Mouse (Mus musculus): ENCODE results near the gene Sh2b1. TPM values are rescaled to one million over a fixed set of nuclear protein-coding genes. Genes with fewer than 3 reads are reported as not detected.
A peak's percentile ranks its signal among the peaks of the same experiment; 100 is the strongest.

Sh2b1 gene
- polyA plus RNA-seq, 1 experiment from 2014 or later: 33.7 TPM

- 0% methylated on average over 39 of the region's 40 CpGs for WGBS (ENCODE audit: insufficient replicate concordance)
Measured at GRCm38 (mm10) chr7:126502751-126503150, 27.5 kb upstream of the Sh2b1 start.

GRCm38 (mm10) chr7:126502023-126502741, 27.0 kb upstream of the Sh2b1 start:
- Histone ChIP-seq H3K4me3 (ENCODE audit: low read depth, low read length) (peak overlapping the region; percentile 89), H3K4me1 (ENCODE audit: control insufficient read depth, insufficient read depth, low read length) (peaks cover 6% of the 10 kb centered on the region; the same call in 1 of the 2 replicates), H3K9me3 (replicated peaks; ENCODE audit: control insufficient read depth, low read length) (no peaks in the 10 kb centered on the region), H3K36me3 (ENCODE audit: control insufficient read depth, insufficient read depth, low read length) (peaks cover 30% of the 10 kb centered on the region), H3K9ac (ENCODE audit: low read depth, low read length) (peak overlapping the region; percentile 91), H3K4me2 (peak overlapping the region; percentile 78), H3K27ac (ENCODE audit: low read depth, low read length) (peak overlapping the region; percentile 97), H3K27me3 (ENCODE audit: control insufficient read depth, insufficient read depth, low read length) (no peaks in the 10 kb centered on the region)
- peak; percentile 85 for ATAC-seq (replicated peaks; ENCODE audit: insufficient number of reproducible peaks, low FRiP score, low TSS enrichment)
- under 1% methylated on average over 50 of the region's 57 CpGs for WGBS (ENCODE audit: insufficient replicate concordance)

More at GRCm38 (mm10) chr7:126502751-126503150, 27.5 kb upstream of the Sh2b1 start:
- Histone ChIP-seq H3K4me3 (ENCODE audit: low read depth, low read length) (peak overlapping the region; percentile 89), H3K27ac (ENCODE audit: low read depth, low read length) (peak overlapping the region; percentile 97), H3K9ac (ENCODE audit: low read depth, low read length) (peak overlapping the region; percentile 91), H3K9me3 (replicated peaks; ENCODE audit: control insufficient read depth, low read length) (no peaks in the 10 kb centered on the region), H3K36me3 (ENCODE audit: control insufficient read depth, insufficient read depth, low read length) (peaks cover 24% of the 10 kb centered on the region), H3K4me2 (peak overlapping the region; percentile 78), H3K27me3 (ENCODE audit: control insufficient read depth, insufficient read depth, low read length) (no peaks in the 10 kb centered on the region), H3K4me1 (ENCODE audit: control insufficient read depth, insufficient read depth, low read length) (peaks cover 6% of the 10 kb centered on the region; the same call in 1 of the 2 replicates)
- ATAC-seq (replicated peaks; ENCODE audit: insufficient number of reproducible peaks, low FRiP score, low TSS enrichment): no peak

GRCm38 (mm10) chr7:126501684-126502022, 26.4 kb upstream of the Sh2b1 start:
- Histone ChIP-seq H3K27ac (ENCODE audit: low read depth, low read length) (peak overlapping the region; percentile 97), H3K4me1 (ENCODE audit: control insufficient read depth, insufficient read depth, low read length) (peaks cover 6% of the 10 kb centered on the region; the same call in 1 of the 2 replicates), H3K9me3 (replicated peaks; ENCODE audit: control insufficient read depth, low read length) (no peaks in the 10 kb centered on the region), H3K4me3 (ENCODE audit: low read depth, low read length) (peak overlapping the region; percentile 89), H3K9ac (ENCODE audit: low read depth, low read length) (peak overlapping the region; percentile 91), H3K4me2 (peak overlapping the region; percentile 78), H3K27me3 (ENCODE audit: control insufficient read depth, insufficient read depth, low read length) (no peaks in the 10 kb centered on the region), H3K36me3 (ENCODE audit: control insufficient read depth, insufficient read depth, low read length) (peaks cover 34% of the 10 kb centered on the region)
- no peak for ATAC-seq (replicated peaks; ENCODE audit: insufficient number of reproducible peaks, low FRiP score, low TSS enrichment)
- WGBS (ENCODE audit: insufficient replicate concordance): 4% methylated on average over 9 of the region's 9 CpGs

GRCm38 (mm10) chr7:126499416-126499815, 24.2 kb upstream of the Sh2b1 start:
- Histone ChIP-seq H3K4me1 (ENCODE audit: control insufficient read depth, insufficient read depth, low read length) (peaks cover 6% of the 10 kb centered on the region; the same call in 1 of the 2 replicates), H3K9ac (ENCODE audit: low read depth, low read length) (no peak overlapping the region), H3K27ac (ENCODE audit: low read depth, low read length) (no peak overlapping the region), H3K4me2 (no peak overlapping the region), H3K9me3 (replicated peaks; ENCODE audit: control insufficient read depth, low read length) (no peaks in the 10 kb centered on the region), H3K27me3 (ENCODE audit: control insufficient read depth, insufficient read depth, low read length) (no peaks in the 10 kb centered on the region), H3K4me3 (ENCODE audit: low read depth, low read length) (no peak overlapping the region), H3K36me3 (ENCODE audit: control insufficient read depth, insufficient read depth, low read length) (peaks cover 55% of the 10 kb centered on the region)
- 89% methylated on average over 7 of the region's 7 CpGs for WGBS (ENCODE audit: insufficient replicate concordance)
- no peak for ATAC-seq (replicated peaks; ENCODE audit: insufficient number of reproducible peaks, low FRiP score, low TSS enrichment)

- Histone ChIP-seq H3K36me3 (ENCODE audit: control insufficient read depth, insufficient read depth, low read length) (peaks cover 68% of the 10 kb centered on the region), H3K4me2 (no peak overlapping the region), H3K4me3 (ENCODE audit: low read depth, low read length) (no peak overlapping the region), H3K4me1 (ENCODE audit: control insufficient read depth, insufficient read depth, low read length) (peaks cover 6% of the 10 kb centered on the region; the same call in 1 of the 2 replicates), H3K27ac (ENCODE audit: low read depth, low read length) (no peak overlapping the region), H3K9ac (ENCODE audit: low read depth, low read length) (no peak overlapping the region), H3K27me3 (ENCODE audit: control insufficient read depth, insufficient read depth, low read length) (no peaks in the 10 kb centered on the region), H3K9me3 (replicated peaks; ENCODE audit: control insufficient read depth, low read length) (no peaks in the 10 kb centered on the region)
- no peak for ATAC-seq (replicated peaks; ENCODE audit: insufficient number of reproducible peaks, low FRiP score, low TSS enrichment)
- WGBS (ENCODE audit: insufficient replicate concordance): 96% methylated on average over 12 of the region's 12 CpGs
Measured at GRCm38 (mm10) chr7:126497966-126498365, 22.7 kb upstream of the Sh2b1 start.

- Histone ChIP-seq H3K9ac (ENCODE audit: low read depth, low read length) (no peak overlapping the region), H3K36me3 (ENCODE audit: control insufficient read depth, insufficient read depth, low read length) (peaks cover 79% of the 10 kb centered on the region), H3K4me3 (ENCODE audit: low read depth, low read length) (no peak overlapping the region), H3K4me2 (no peak overlapping the region), H3K9me3 (replicated peaks; ENCODE audit: control insufficient read depth, low read length) (no peaks in the 10 kb centered on the region), H3K4me1 (ENCODE audit: control insufficient read depth, insufficient read depth, low read length) (peaks cover 6% of the 10 kb centered on the region; the same call in 1 of the 2 replicates), H3K27me3 (ENCODE audit: control insufficient read depth, insufficient read depth, low read length) (no peaks in the 10 kb centered on the region), H3K27ac (ENCODE audit: low read depth, low read length) (no peak overlapping the region)
- 83% methylated on average over 5 of the region's 5 CpGs for WGBS (ENCODE audit: insufficient replicate concordance)
- no peak for ATAC-seq (replicated peaks; ENCODE audit: insufficient number of reproducible peaks, low FRiP score, low TSS enrichment)
Measured at GRCm38 (mm10) chr7:126496475-126496874, 21.3 kb upstream of the Sh2b1 start.

GRCm38 (mm10) chr7:126494120-126494519, 18.9 kb upstream of the Sh2b1 start:
- no peak for ATAC-seq (replicated peaks; ENCODE audit: insufficient number of reproducible peaks, low FRiP score, low TSS enrichment)
- no peaks in the 10 kb centered on the region for H3K27me3 ChIP-seq (ENCODE audit: control insufficient read depth, insufficient read depth, low read length)
- H3K9me3 ChIP-seq (replicated peaks; ENCODE audit: control insufficient read depth, low read length): no peaks in the 10 kb centered on the region
- H3K4me2 ChIP-seq: no peak overlapping the region
- H3K4me3 ChIP-seq (ENCODE audit: low read depth, low read length): no peak overlapping the region
- H3K36me3 ChIP-seq (ENCODE audit: control insufficient read depth, insufficient read depth, low read length): peaks cover 74% of the 10 kb centered on the region
- 88% methylated on average over 6 of the region's 6 CpGs for WGBS (ENCODE audit: insufficient replicate concordance)
- H3K4me1 ChIP-seq (ENCODE audit: control insufficient read depth, insufficient read depth, low read length): no peaks in the 10 kb centered on the region
- H3K9ac ChIP-seq (ENCODE audit: low read depth, low read length): no peak overlapping the region
- H3K27ac ChIP-seq (ENCODE audit: low read depth, low read length): no peak overlapping the region

GRCm38 (mm10) chr7:126491973-126492372, 16.7 kb upstream of the Sh2b1 start:
- peaks cover 56% of the 10 kb centered on the region for H3K36me3 ChIP-seq (ENCODE audit: control insufficient read depth, insufficient read depth, low read length)
- H3K4me3 ChIP-seq (ENCODE audit: low read depth, low read length): no peak overlapping the region
- no peak overlapping the region for H3K9ac ChIP-seq (ENCODE audit: low read depth, low read length)
- H3K27me3 ChIP-seq (ENCODE audit: control insufficient read depth, insufficient read depth, low read length): no peaks in the 10 kb centered on the region
- H3K9me3 ChIP-seq (replicated peaks; ENCODE audit: control insufficient read depth, low read length): no peaks in the 10 kb centered on the region
- H3K27ac ChIP-seq (ENCODE audit: low read depth, low read length): no peak overlapping the region
- H3K4me1 ChIP-seq (ENCODE audit: control insufficient read depth, insufficient read depth, low read length): 0 out of 2 replicates have a peak, but pooled peaks cover 4% of the 10 kb centered on the region
- no peak for ATAC-seq (replicated peaks; ENCODE audit: insufficient number of reproducible peaks, low FRiP score, low TSS enrichment)
- H3K4me2 ChIP-seq: no peak overlapping the region
- WGBS (ENCODE audit: insufficient replicate concordance): 54% methylated on average over 11 of the region's 11 CpGs

GRCm38 (mm10) chr7:126491005-126491404, 15.8 kb upstream of the Sh2b1 start:
- 0 out of 2 replicates have a peak, but pooled peaks cover 4% of the 10 kb centered on the region for H3K4me1 ChIP-seq (ENCODE audit: control insufficient read depth, insufficient read depth, low read length)
- H3K9me3 ChIP-seq (replicated peaks; ENCODE audit: control insufficient read depth, low read length): no peaks in the 10 kb centered on the region
- peaks cover 48% of the 10 kb centered on the region for H3K36me3 ChIP-seq (ENCODE audit: control insufficient read depth, insufficient read depth, low read length)
- WGBS (ENCODE audit: insufficient replicate concordance): 64% methylated on average over 1 of the region's 1 CpGs
- no peak overlapping the region for H3K4me2 ChIP-seq
- no peak overlapping the region for H3K9ac ChIP-seq (ENCODE audit: low read depth, low read length)
- no peak for ATAC-seq (replicated peaks; ENCODE audit: insufficient number of reproducible peaks, low FRiP score, low TSS enrichment)
- no peak overlapping the region for H3K4me3 ChIP-seq (ENCODE audit: low read depth, low read length)
- no peaks in the 10 kb centered on the region for H3K27me3 ChIP-seq (ENCODE audit: control insufficient read depth, insufficient read depth, low read length)
- H3K27ac ChIP-seq (ENCODE audit: low read depth, low read length): no peak overlapping the region
